Mouse (Mus musculus) small intestine, adult 2 months (tissue): ENCODE data around the gene Tmem33.

Experiments
- CTCF ChIP-seq: fragments of 200-500 bp; IDR thresholded peaks from 2 replicates; pipeline ENCODE4 v1.5.1; 2012; ENCODE audit warnings: low read depth, mild to moderate bottlenecking, control low read depth, inconsistent platforms, low read length, moderate library complexity, mixed read lengths; ENCODE audit not compliant: insufficient replicate concordance, insufficient read length; ENCODE audit errors: extremely low read depth
- POLR2A ChIP-seq: fragments of 200-500 bp; IDR thresholded peaks from 2 replicates; pipeline ENCODE4 v1.6.1; 2012; ENCODE audit warnings: low read depth, mild to moderate bottlenecking, control low read depth, inconsistent platforms, low read length, moderate library complexity

DNA sequence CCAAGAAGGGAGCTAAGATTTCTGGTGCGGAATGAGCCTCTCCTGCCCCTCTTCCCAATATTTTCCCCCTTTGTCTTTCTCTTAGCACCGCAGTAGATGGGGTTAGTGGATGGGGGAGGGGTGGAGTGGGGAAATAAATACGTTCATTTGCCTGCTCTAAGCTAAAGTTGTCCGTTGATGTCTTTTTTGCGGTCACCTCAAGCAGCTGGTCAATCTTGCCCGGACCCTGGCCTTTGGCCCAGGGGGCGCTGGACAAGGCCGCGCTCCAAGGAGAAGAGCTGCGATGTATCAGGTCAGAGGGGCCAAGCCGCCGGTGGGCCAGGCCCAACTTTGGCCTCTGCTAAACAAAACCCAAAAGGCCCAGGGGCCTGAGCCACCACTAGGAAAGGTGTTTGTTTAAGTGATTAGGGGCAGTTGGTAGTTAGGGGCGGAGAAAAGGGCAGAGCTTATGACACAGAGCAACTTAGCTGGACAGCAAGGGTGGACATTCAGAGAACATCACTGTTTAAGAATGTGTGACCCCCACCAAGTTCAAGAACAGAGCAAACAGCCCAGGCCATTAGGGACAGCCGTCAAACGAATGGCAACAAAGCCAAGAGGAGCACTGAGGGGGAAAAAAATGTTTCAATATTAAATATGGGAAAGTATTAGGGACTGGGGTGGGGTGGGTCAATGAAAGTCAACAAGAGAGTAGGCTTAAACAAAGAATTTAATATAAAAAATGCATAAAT, 36.8 kb upstream of the Tmem33 start:
- TF ChIP-seq CTCF = no peak
- TF ChIP-seq POLR2A = no peak
